Mouse (Mus musculus) heart, postnatal 36 days (tissue): ENCODE measurements around the gene Itga2b. TPM values are rescaled to one million over a fixed set of nuclear protein-coding genes. Genes with fewer than 3 reads are reported as not detected.

ENCODE experiments used
- DNase-seq, 2 experiments: peaks; one replicate each; pipeline ENCODE4 v3.0.0; 2021 to 2022
- intact Hi-C: fragments of 180-260 bp; cut with DNase I; formaldehyde crosslinking; loops from one replicate; pipeline ENCODE4 v1.15.1; 2025
- total RNA-seq, 2 experiments: library from RNA; stranded (reverse); gene quantifications; 2 replicates each; pipeline ENCODE4 v1.2.3; 2021

Itga2b gene
- 1 to 10 TPM; 3.1 to 3.8 TPM for total RNA-seq

DNA sequence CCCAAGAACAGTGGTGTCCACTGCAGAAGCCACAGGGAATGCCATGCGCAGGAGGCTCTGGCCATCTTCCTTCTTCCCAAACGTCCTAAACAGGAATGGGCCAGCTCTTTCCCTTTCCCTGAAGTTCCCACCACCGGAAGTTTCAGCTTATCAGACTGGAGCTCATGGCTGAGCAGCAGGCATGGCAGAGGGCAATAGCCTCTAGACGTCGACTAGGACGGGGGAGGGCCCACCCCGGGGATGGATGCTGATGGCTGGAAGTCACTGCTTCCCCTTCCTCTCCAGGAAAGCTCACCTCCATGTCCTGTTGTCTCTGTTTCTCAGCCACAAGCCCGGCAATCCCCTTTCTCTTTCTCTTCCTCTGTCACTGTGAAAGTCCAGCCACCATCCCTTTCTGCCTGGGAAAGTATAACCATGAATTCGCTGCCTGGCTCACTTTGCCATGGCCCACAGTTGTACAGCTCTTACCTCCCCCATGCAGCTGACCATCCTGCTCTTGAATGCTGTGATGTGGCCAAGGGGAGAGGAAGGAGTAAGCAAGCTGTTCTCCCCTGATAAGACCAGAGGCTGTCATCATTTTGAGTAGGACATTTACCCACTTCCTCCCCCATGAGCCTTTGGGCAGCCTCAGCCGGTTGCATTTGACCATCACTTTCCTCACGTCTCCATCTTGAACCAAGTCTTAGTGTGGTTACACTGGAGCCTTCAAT lies at the start of gene Itga2b:
Gene Itga2b (minus strand): TSS at position 475 of the 710 bp plus-strand sequence.
- DNase-seq: no peak
- intact Hi-C loops: no loop called here

DNA sequence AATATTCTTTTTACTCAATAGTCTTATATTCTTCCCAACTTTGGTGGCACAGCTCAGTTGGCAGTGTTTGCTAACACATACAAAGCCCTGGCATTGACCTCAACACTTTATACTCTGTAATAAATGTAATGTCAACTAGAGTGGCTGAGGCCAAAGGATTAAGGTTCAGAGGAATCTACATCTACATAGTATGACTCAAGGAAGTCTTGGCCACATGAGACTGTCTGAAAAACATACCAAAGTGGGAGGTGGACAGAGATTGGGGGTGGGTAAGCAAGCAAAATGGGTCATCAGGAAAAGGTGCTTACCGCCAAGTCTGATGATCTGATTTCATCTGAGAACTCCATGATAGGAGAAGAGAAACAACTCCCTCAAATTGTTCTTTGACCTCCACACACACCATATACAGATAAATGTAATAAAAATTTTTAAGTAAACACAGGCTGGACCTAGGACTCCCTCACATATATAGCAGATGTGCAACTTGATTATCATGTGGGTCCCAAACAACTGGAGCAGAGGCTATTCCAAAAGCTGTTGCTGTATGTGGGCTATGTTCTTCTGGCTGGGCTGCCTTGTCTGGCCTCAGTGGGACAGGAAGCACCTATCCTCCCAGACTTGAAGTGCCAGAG lies 45.0 kb upstream of the Itga2b start:
- no peak for DNase-seq
- intact Hi-C loops: no loop called here

DNA sequence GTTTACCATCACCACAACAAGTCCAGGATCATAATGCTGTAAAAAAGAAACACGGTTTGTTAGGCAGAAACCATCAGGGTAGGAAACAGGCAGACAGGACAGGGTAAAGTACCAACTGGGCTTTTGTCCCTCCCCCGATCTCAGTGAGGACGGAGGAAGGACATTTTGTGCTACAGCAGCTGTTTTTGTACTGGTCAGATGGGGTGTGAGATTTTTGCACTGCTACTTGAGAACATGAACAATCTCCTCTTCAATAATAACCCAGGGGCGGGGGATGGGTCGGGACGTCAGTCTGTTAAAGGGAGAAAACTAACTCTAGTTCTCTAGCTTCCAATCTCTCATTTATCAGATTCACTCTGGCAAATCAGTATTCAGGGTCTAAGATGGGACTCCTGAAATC lies 40.3 kb upstream of the Itga2b start:
- intact Hi-C loops: no loop called here
- peak in 1 of 2 experiments; percentile 16 for DNase-seq

DNA sequence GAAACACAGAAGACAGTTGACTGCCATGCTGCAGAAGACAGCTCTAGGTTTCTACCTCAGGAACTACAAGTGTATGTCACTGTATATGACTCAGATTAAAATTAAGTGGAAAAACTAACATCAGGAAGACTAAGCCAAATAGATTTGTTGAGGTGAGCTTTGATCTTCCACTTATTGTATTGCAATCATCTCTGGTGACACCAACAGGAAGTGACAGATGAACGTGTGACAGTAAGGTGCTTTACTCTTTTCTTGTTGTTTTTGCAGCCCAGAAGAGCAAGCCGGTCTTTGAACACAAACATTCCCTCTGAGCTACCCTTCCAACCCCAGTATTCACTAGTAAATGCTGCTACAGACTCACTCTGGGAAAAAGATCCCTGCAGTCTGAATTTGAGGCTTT lies 26.8 kb upstream of the Itga2b start:
- intact Hi-C loops: no loop called here
- DNase-seq: no peak

DNA sequence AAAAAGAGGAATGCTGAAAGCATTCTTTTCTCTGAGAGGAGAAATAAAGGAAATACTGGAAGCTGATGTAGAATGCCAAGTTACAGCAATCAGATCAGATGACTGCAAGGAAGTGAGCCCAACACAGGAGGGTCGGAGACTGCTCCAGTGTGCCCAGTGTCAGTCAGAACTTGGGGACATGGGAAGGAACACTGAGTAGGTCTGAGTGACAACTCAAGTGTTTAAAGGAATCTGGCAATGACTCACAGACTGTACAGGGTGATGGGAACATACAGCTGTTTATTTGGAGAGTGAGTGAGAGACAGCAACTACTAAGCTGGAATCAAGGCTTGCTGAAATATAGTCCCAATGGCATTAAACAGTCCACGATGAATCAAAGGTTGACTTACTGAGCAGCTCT lies 26.3 kb upstream of the Itga2b start:
- intact Hi-C loops: no loop called here
- no peak for DNase-seq

DNA sequence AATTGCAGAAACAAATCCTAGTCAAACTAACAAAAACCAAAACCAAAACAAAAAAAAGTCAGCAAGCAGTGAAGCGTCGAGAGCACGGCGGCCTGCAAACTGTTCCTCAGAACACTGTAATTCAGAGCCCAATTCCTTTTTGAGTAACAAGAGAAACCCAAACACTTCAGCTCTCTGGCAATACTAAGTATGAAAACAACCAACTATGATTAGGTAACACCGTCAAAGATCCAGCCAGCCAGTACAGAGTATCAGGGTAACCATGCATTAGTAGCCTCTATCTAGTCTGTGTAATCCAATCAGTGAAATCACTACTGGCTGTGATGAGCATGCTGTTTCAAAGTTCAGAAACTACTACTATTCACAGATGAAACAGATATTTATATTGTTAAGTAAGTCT lies 25.8 kb upstream of the Itga2b start:
- no peak for DNase-seq
- intact Hi-C loops: no loop called here

DNA sequence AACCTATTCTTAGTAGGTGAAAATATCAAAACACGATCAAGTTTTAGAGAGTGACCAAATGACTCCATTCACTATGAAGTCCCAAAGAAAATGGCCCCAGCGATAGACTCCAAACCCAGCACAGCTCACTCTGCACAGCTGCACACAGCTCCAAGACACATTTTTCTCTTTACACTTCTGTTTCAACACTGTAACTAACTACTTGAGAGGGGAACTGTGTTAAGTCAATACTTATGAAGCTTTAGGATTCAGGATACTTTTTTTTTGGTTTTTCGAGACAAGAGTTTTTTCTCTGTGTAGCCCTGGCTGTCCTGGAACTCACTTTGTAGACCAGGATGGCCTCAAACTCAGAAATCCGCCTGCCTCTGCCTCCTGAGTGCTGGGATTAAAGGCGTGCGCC lies 25.2 kb upstream of the Itga2b start:
- no peak for DNase-seq
- intact Hi-C loops: no loop called here

DNA sequence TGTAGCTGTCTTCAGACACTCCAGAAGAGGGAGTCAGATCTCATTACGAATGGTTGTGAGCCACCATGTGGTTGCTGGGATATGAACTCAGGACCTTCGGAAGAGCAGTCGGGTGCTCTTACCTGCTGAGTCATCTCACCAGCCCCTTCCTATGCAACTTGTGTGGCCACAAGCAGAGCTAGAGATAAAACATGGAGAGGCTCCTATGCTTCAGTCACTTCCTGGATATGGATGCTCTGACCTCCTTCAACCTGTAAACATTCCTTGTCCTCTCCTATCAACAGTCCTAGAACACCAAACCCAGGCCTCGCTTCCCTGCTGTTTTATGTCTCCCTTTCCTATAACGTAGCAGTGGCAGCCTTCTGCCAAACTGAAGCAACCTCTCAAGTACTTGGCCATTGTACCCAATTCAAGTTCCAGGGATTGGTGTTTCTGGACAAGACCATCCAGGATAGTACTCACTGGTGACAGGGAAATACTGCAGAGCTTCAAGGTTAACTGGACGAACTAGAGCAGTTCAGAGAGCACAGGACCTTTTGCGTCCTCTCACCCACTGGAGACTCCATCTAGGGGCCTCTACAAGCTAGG lies 24.2 kb upstream of the Itga2b start:
- no peak for DNase-seq
- intact Hi-C loops: no loop called here

DNA sequence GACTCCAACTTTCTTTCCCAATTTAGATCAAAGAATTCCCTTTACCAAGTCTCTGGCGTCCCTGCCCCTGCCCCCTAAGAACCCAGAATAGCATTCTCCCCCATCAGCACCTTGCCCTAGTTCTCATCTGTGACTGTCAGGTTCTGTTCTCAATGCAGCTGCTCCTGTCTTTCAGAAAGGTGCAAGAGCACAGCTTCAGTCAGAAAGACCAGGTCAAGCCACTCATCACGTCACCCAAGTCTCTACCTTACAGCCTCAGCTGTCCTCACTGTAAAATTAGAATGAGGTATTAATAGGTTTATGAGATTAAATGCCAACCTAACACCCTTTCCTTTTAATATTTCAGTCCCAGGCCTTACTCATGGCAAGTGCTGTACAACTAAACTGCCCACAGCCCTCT lies 23.3 kb upstream of the Itga2b start:
- DNase-seq: no peak
- intact Hi-C loops: no loop called here

DNA sequence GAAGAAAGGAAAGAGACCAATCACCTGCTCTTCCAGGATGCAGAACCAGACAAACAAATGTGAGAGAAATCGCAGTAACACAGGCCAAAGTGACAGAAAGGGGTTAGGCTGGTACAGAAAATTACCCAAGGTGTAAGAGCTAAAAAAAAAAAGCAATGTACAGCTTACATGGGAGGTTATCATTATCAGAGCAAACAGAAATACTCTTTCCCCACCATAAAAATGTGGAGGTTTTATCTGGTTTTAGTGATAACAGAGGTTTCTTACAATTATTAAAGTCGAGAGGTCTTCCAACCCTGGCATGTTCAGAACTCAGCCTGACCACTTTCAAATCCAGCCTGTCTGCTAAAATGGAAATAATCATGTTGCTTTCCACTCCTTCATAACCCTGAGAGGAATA lies 18.0 kb upstream of the Itga2b start:
- intact Hi-C loops: loop anchor here (2.0 to 5.0 kb wide), 3 partner anchors 64 to 163 kb away; no protein-coding TSS in a partner anchor
- DNase-seq: no peak

DNA sequence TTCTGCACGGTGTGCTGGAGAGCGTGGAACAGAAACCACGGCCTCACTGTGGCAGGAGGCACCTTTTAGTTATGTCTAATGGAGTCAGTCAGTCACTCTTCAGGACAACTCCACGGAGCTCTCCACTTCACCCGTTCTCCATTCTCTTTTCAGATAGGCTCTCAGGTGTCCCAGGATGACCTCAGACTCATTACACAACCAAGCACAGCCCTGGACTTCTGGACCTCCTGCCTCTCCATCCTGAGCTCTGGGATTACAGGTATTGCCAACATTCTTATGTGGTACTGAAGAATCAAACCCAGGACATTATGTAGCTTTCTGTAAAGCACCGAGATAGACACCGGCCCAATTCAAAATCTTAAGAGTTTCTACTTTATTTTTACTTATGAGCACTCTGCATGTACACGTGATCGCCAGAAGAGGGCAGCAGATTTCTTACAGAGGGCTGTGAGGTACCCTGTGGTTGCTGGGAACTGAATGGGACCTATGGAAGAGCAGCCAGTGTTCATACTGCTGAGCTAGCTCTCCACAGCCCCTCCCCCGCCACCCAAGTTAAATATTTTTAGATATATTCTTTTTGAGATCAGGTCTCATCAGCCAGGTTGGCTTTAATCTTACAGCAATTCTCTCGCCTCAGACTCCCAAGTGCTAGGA lies 16.9 kb upstream of the Itga2b start:
- intact Hi-C loops: loop anchor here (2.0 to 5.0 kb wide), 3 partner anchors 65 to 164 kb away; no protein-coding TSS in a partner anchor
- peak; percentile 34 to 39 for DNase-seq

DNA sequence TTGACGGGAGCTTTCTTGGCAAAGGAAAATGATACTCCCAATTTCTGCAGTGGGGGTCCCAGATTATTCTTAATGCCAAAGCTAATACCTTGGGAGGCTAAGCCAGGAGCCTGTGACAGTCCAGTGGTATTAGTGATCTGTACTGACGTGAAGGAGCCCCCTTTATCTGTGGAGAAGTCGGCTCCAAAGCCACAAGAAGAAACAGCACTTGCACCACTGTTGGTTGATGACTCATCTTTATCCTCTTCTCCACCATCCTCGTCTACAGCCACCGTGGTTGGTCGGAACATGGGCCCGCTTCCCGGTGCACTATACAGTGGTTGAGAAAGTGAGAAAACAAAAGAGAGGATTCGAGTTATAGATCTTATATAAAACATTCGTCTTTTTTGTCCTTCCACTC lies 11.9 kb upstream of the Itga2b start:
- intact Hi-C loops: no loop called here
- no peak for DNase-seq

DNA sequence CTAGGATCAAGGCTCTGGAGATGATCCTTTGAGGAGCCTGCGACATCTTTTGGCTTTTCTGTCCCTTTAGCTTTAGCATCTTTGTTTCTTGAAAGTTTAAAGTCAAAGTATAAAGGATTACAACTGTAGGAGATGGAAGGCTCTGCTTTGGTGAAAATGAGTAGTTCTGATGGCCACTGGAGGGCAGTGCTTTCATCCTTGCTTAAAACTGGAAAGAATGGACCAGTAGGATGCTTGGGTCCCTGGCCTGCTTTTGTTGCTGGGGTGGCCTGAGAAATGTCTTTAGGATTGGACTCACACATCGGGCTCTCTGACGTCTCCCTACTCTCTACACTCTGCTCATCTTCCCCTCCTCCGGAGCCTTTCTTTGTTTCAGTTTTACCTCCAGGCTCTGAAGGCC lies 11.0 kb upstream of the Itga2b start:
- no peak for DNase-seq
- intact Hi-C loops: no loop called here

DNA sequence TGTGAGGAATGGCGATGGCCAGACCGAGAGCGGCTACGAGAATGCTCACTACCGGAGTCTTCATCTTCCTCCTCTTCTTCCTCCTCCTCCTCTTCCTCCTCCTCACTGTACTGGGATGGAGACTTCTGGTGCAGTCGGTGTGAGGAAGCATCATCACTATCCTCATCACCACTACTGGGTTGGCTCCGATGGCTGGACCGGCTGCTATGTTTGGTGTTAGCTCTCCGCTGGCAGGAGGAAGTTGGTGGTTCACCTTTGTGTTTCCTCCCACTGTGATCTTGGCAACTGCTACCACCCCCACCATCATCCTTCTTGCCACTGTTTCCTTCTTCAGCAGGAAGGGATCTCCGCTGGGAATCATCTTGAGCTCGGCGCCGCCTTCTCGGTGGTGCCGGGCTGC lies 10.2 kb upstream of the Itga2b start:
- intact Hi-C loops: no loop called here
- no peak for DNase-seq

DNA sequence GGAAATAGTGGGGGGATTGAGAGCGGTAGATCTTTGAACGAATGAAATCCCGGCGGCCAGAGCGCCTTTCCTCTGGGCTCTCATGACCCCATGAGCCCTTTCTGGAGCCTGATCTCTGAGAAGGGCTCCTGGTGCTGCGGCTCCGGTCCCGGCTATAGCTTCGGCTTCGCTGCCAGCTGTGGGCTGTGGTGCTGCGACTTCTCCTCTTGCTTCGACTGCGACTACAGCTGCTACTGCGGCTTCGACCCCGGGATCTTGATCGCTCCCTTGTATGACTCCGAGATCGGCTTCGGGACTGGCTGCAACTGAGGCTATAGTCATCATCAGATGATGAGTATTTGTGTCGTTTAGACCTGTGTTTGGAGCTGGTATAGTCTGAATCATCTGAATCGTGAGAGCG lies 9.7 kb upstream of the Itga2b start:
- intact Hi-C loops: no loop called here
- no peak for DNase-seq

DNA sequence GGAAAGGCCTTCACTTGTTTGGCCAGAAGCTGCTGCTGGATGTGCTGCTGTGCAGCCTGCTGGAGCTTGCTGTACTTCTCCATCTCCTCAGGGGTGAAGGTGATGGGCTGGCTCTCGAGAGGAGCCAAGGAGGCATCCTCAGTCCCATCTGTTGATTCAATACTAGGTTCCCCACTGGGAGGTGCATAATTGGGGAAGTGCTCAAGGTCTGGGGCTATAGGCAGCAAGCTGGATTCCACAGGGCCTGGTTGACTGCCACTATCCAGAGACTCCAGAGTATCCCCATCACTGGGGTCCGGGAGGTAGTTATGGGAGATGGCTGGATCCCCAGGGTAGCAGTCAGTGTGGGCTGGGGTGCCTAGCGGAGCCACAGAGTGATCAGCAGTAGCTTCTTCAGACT lies 8.7 kb upstream of the Itga2b start:
- intact Hi-C loops: no loop called here
- DNase-seq: no peak

DNA sequence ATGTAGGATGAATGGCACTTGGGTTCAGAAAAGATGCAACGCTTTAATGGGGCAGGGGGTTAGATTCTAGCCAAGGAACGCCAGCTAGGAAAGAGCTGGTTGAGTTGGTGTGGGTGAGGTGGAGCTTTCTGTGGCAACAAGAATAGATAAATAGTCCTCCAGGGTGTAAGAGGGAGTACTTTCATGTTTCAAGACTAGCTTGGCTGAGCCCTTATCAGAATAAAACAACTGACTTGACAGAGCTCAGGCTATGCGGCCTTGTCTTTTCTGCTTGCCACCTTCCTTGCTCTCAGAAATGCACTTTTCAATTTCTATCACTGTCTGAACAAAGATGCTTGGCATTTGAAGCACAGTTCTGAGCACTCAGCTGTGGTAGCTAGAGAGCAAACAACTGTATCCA lies 5.1 kb upstream of the Itga2b start:
- intact Hi-C loops: no loop called here
- no peak for DNase-seq

DNA sequence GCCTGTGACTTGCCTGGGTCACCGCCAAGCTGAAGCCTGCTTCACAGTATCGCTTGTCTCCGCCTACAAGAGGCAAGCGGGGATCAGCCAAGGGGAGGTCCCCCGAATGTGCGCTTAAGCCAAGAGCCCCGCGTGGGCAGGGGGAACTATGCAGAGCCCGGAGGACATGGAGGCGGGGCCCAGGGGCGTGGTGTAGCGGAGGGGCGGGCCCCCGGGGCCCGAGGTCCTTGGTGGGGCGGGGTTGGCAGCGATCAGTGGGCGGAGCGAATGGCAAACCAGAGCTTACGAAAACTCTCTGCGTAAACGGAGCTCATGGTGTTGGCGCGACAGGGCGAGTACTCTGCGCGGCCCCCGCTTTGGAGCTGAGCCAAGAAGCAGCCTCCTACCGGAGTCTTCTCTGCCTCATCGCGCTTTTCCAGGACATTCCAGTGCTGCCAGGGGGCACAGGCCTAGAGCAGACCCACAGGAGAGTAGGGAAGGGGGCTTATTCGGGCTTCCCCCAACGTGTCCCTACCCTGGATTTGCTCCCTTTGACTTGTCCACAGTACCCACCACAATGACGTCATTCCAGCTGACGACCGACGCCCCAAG lies 2.8 kb downstream of the Itga2b start:
- peak; percentile 99 for DNase-seq
- intact Hi-C loops: no loop called here

DNA sequence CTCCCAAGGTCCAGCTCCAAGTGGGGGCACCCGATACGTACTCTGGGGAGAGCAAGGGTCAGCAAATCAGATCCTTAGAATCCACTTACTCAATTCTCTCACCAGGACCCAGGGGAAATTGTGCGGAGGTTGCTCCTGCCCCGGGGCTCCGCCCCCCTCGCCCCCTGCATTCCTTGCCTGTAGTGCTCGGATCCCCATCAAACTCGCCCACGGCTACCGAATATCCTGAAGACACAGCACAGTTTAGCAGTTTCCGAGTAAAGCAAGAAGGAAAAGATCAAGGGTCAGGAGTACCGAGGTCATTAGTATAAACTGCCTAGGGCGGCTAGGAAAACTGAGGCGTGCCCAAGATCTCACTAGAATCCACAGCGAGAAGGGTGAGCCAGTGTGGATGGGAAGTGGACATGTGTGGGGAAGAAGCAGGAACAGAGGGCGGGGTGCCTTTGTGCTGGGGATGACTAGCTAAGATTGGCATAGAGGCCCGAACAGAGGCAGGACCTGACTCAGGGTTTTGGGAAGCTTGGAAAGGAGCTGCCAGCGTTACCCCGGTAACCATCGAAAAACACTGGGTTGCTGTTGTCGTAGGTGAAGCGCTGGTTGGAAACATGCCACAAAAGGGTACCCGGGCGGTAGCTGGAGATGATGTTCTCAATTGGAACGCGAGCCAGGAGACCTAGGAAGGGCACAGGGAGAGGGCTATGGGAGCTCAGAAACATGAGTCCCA lies 4.0 kb downstream of the Itga2b start:
- intact Hi-C loops: no loop called here
- peak; percentile 61 to 64 for DNase-seq

DNA sequence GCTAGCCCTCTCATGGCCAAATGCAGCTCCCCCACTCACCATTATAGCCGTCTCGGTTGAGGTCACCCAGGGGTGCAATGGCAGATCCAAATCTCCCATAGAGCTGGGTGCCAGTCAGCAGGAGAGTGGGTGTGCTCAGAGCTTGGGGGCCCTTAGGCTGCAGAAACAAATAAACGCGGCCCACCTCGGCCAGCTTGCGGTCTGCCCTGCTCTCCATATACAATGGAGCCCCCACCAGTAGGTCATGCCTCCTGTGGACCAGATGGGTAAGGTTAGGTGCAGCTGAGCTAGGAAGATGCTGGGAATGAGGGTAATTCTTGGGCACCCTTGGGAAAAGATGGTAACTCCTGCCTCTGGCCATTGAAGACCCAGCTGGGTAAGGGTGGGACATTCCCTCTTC lies 5.0 kb downstream of the Itga2b start:
- intact Hi-C loops: no loop called here
- no peak for DNase-seq

DNA sequence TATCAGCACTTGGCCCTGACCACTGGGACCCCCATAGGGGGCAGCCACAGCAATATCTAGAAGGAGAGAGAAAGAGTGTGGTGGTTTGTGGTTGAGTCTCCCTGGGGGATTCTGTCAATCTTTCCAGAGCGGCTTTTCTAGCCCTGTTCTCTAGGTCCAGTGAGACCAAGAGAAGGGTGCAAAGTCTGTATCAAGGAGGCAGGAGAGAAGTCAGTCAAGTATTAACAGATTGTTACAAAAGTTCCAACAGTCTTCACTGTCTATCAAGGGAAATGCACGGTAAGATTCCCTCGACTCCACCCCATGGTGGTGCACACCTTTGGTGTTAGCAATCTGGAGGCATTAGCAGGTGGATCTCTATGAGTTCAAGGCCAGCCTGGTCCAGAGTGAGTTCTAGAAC lies 8.2 kb downstream of the Itga2b start:
- intact Hi-C loops: no loop called here
- no peak for DNase-seq
